ENCODE assay signal across 9 mouse cellular contexts in the genomic region with DNA sequence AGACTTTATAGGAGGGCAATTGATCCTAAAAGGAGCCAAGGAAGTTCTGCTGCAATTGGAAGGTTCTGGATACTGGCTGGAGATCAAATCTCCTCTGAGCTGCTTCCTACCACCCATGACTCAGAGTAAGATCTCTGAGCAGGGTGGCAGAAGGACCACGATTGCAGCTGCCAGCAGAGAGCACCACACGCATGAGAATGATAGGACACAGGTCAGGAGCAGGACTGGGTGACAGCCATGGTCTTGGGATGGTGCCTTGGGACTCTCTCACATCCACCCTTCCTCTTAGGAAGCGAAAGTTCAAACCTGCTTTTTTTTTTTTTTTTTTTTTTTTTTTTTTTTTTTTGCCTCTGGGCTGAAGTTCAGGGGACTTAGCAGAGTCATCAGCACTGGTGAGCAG.
A peak's percentile ranks its signal among the peaks of the same experiment; 100 is the strongest.
DNase-seq lines count a peak whose midpoint lies in the region.
"Had no signal": no experiment of that assay in that cellular context is flagged by ENCODE, and none has a peak within 500 bp of the region (broad histone marks: within the 10 kb centered on the region; RNA-seq: fewer than 3 reads in every experiment).

No protein-coding gene starts in this region.

- DNase-seq in heart, adult 11 months: peak; percentile 91
- DNase-seq in heart, postnatal 14 days: no peak
- peak; percentile 75 for DNase-seq in 3134 (ENCODE audit: extremely low read depth, insufficient read length, low spot score)
- DNase-seq in adipocyte (ENCODE audit: low spot score): peak; percentile 89
- peak; percentile 25 for DNase-seq in lung, postnatal 14 days
- no peak for DNase-seq in cerebellum, adult 11-12 months
- no peak for DNase-seq in thymus, postnatal 36 days
- no peak for DNase-seq in MN1 (ENCODE audit: low spot score)
- DNase-seq: embryo, embryonic 11 days had no signal

- intact Hi-C loops in heart, postnatal 14 days (cut with DNase I): no loop called here

Comparison
In these comparisons a context has a peak if more than half of its experiments do, and no peak if none do; other contexts are left out.
1. DNase-seq: peak in heart, adult 11 months (single experiment), 3134 (single experiment), adipocyte (single experiment) and lung, postnatal 14 days (single experiment); none in heart, postnatal 14 days (0 of 2), cerebellum, adult 11-12 months (single experiment), thymus, postnatal 36 days (0 of 2) and MN1 (single experiment).